Mouse (Mus musculus): ENCODE measurements at regions not wholly inside any gene's neighbourhood (a gene's known extent, or its start where the extent isn't known, plus 50 kb on each side); places are given as distances from the start of the nearest gene placed in this dataset.

GRCm38 (mm10) chr13:28457403-28457802 lies 200.1 kb downstream of the Gm11361 start:
- DNase-seq (ENCODE audit: low read depth, low spot score): no peak

DNA sequence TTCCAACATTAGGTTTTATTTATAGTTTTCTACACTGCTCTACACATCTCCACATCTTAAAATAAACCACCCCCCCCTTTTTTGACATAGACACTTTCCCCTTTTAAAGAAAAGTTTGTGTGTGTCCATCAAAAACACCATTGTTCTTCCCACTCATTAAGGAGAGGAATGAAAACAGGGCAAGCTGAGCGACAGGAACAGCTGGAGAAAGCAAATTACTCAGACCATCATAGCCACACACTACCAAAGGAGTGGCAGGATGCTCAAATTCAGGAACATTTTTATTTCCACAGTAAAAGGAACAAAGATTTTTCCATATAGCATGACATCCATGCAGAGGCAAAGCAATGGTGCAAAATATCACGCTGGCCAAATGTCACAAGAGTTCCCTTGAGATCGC lies 198.6 kb downstream of the Gm11361 start:
- DNase-seq (ENCODE audit: low read depth, low spot score): no peak

DNA sequence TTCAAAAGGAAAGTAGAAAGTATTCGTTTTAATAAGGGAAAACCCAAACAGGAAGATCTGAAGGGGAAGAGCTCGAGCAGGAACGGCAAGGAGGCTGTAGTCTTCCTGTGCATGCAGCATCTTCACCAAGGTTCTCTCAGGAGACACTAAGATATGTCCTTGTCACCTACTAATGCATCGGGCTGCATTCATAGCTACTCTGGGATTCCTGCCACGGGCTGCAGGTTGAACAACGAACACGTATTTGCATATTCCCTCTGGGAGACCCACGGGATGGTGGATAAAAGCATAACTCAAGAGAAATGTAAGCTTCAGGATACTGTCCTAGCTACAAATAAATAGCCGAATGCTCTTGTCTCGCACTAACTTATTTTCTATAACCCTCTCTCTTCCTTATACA lies 197.7 kb downstream of the Gm11361 start:
- DNase-seq (ENCODE audit: low read depth, low spot score): no peak

DNA sequence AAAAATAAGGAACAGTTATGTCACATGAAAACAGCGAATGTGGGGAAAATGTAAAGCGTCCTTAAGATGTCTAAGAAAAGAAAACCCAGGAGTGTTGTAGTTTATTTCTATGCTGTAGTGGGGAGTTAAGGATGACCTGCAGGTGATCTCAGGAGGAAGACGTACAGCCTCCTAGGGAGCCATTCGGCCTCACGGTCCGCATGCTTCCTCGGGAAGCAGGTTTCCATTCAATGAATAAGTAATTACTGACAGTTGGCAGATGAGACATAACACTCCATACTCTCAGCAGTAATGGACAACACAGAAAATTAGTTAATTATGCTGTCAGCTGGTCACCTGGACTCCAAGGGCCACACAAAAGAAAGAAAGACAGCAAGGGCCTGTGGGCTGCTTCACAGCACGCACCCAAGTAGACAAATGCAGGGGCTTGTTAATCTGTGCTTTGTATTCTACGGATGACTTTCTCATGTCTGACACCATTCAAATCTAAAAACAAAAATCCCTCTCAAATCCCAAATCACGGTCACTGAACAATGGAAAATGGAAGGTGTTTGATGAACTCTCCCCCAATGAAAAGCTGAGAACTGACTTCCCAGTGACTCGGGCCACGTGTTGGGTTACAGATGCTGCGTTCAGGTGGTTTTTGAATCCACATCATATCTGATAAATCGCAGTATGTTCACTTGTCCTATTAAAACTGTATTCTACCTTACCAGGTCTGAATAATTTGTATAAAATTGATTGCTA lies 193.5 kb downstream of the Gm11361 start:
- no peak for DNase-seq (ENCODE audit: low read depth, low spot score)

GRCm38 (mm10) chr13:28449026-28449425 lies 191.7 kb downstream of the Gm11361 start:
- no peak for DNase-seq (ENCODE audit: low read depth, low spot score)

DNA sequence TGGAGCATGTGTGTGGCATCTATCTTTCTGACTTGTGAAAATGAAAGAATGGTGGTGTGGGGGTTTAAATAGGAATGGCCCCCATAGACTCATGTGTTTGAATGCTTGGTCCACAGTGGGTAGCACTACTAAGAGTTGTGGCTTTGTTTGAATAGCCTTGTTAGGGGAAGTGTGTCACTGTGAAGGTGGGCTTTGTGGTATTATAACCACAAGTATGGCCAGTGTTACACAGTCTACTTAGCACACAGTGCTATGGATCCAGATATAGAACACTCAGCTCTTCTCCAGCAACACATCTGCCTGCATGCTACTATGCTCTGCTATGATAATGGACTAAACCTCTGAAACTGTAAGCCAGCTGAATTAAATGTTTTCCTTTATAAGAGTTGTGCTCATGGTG lies 184.9 kb downstream of the Gm11361 start:
- no peak for DNase-seq (ENCODE audit: low read depth, low spot score)

- DNase-seq (ENCODE audit: low read depth, low spot score): no peak
These were observed 176.1 kb downstream of the Gm11361 start for GRCm38 (mm10) chr13:28433445-28433844.

DNA sequence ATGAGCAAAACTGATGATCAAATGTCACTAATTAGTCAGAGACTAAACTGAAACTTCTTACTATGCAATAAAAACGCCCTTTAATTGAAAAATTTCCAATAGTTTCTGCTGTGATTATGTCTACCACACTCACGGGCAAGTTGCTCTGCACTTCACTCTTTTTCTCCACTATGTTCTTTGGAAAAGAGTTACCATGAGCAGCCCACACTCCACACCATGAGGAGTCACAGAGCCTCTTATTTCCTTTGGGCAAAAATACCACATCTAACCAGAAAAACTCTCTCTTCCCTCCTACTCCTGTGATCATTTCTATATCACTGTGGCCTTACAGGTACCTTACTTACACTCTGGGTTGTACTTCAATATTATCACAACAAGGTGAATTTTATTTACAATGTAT lies 174.7 kb downstream of the Gm11361 start:
- no peak for DNase-seq (ENCODE audit: low read depth, low spot score)

- peak; percentile 9 for DNase-seq (ENCODE audit: low read depth, low spot score)
These were observed 168.8 kb downstream of the Gm11361 start for GRCm38 (mm10) chr13:28426085-28426484.

DNA sequence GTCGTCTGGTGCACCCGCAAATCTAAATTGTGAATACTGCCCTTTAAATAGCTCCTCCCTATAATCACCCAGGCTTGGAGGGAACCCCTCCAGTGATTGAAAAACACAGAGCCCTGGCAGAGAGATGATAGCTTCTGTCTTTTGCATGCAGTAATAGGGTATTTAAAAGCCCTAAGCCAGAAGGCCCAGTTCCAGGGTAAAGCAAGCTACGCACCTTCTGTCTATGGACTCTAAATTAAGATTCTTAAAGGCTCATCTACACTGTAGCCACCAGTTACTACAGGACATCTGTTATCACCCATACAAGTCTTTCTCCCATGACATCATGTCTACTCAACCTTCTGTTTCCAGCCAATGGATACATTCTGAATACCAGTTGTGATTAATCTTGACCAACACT lies 167.8 kb downstream of the Gm11361 start:
- DNase-seq (ENCODE audit: low read depth, low spot score): no peak

DNA sequence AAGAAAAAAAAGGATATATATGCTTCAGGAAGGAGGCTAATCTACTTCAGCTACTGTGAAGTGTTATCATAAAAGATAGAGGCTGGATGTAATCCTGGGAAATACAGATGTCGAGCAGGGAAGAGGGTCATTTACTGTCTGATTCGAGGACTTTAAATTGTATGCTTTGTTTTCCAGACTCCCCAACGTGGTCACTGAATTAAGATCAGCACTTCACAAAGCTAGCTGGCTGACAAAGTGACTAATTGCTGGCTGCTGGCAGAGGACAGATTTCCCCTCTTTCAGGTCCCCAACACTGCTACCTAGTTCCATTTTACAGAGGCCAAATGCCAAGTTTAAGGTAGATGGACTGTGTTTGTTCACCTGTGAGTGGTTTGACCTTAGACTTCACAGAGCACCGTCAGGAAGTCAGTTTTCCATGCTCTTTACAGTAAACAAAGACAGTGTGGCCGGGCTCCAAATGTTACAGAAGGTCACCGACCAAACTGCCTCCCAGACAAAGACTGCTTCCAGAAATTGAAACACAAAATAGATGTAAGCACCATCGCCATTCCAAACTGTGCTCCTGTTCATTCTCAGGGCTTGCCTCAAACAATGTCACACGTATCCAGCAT lies 167.2 kb downstream of the Gm11361 start:
- no peak for DNase-seq (ENCODE audit: low read depth, low spot score)

GRCm38 (mm10) chr13:28421309-28421708 lies 164.0 kb downstream of the Gm11361 start:
- no peak for DNase-seq (ENCODE audit: low read depth, low spot score)

GRCm38 (mm10) chr13:28420636-28421035 lies 163.3 kb downstream of the Gm11361 start:
- no peak for DNase-seq (ENCODE audit: low read depth, low spot score)

- peak; percentile 50 for DNase-seq (ENCODE audit: low read depth, low spot score)
These were observed 162.6 kb downstream of the Gm11361 start for GRCm38 (mm10) chr13:28419950-28420381.

DNA sequence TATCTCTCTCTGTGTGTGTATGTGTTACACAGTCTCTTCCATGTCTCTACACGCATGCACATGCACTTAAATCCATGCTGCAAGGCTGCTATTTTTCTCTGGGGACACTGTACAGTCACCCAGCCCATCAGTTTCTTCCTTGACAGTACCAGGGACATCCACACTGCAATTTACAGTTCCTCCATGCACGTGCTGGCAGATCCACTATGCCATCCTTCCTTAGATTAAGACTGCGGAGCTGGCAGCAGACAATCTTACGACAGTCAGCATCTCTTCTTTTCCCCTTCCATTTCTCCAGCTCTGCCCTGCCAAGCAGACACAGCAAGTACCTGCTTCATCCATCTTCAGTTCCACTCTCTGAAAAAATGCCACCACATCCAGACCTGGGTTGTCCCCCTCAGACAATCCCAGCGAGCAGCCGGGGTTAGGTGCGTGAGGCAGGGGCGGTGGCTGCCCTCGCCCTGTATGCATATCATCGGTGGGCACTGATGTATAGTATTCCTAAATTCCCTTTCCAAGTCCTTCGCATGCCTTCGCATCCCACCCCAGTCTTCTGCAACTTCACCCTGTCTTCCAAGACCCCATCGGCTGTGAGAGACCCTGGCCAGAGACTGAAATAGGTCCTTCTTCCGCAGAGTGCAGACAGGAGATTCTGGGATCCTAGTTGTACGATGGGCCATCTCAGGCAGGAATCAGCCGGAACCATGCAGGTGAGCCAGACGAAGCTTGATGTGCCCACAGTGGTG lies 161.8 kb downstream of the Gm11361 start:
- no peak for DNase-seq (ENCODE audit: low read depth, low spot score)

DNA sequence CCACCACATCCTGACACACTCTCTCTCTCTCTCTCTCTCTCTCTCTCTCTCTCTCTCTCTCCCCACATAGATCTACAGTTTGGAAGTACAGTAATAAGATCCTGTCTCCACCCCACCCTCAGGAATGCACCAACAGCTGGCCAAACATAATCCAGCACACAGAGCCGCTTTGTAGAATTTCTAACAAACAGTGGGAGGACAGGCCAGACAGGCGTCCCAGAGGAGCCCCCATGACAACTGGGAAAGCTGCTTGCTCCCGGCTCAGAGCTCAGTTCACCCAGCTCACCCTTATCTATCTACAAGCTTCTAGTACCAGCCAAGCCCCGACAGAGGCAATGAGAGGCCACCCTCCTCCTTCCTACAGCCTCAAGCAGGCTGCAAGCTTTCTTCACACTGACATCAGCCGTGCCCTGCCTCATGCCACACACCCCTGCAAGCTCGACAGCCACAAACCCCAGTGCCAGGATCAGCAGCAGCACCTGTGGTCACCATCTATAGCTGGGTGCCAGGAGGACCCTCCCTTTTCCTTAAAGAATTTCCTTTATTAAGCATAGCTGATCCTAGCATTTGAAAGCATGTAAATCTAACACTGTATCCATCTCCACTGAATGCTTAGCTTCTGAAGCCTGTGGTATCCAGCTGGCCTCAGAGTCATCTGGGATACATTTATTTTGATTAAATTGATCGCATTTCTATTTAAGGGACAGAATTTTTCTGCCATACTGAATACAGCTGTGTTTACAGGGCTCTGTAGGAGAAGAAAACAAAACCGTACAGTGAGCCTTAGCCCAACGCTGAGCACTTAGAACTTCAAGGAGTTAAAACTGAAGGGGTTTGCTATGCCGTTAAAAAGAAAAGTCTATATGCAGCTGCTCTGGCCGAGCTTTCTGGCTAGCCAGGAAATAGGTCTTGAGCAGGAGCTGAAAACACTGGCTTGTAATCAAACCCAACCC lies 160.9 kb downstream of the Gm11361 start:
- peak; percentile 23 for DNase-seq (ENCODE audit: low read depth, low spot score)

GRCm38 (mm10) chr13:28417431-28417928 lies 160.2 kb downstream of the Gm11361 start:
- peak; percentile 63 for DNase-seq (ENCODE audit: low read depth, low spot score)

- DNase-seq (ENCODE audit: low read depth, low spot score): no peak
These were observed 159.6 kb downstream of the Gm11361 start for GRCm38 (mm10) chr13:28416887-28417286.

GRCm38 (mm10) chr13:28416231-28416630 lies 158.9 kb downstream of the Gm11361 start:
- DNase-seq (ENCODE audit: low read depth, low spot score): no peak

GRCm38 (mm10) chr13:28415769-28416168 lies 158.4 kb downstream of the Gm11361 start:
- no peak for DNase-seq (ENCODE audit: low read depth, low spot score)

DNA sequence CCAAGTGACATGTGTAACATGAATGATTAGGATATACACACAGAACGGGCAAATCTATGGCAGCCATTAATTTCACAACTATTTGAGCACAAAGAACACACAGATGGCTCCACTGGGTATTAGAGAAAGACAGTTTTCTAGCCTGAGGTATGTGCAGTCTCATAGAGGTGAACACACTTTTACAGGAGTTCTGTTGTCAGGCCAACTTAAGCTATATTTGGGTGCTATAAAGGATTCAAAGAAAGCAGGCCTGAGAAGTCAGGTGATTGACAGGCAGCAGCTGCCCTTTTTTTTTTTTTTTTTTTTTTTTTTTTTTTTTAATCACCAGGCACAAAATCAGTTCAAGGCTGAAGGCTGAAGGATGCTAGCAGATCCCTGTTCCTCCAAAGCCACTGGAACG lies 153.0 kb downstream of the Gm11361 start:
- no peak for DNase-seq (ENCODE audit: low read depth, low spot score)

DNA sequence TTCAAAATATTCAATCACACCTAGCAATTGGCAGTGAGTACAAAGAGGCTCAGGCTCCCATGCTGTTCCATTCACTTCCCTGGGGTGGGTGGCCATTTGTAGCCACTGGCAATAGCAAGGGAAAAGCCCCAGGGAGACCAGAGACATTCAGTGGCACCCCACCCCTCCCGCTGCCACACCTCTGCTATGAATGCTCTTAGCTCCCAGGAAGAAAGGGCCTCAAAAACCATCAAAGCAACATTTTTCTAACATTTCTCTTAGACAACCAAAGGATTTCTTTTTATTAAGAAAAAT lies 152.2 kb downstream of the Gm11361 start:
- DNase-seq (ENCODE audit: low read depth, low spot score): no peak

Measured in CD4-positive helper T cell, adult 2 months (primary cell).